Mouse (Mus musculus): Measurements from ENCODE around the gene Tulp3.
A peak's percentile ranks its signal among the peaks of the same experiment; 100 is the strongest.

Gene Tulp3

GRCm38 (mm10) chr6:128295876-128296749 is 59.5 kb downstream of the Tulp3 start:
- DNase-seq = peak; percentile 92

- no peak for DNase-seq
These were observed 64.4 kb downstream of the Tulp3 start for GRCm38 (mm10) chr6:128291284-128291683.

- DNase-seq = no peak
These were observed 67.0 kb downstream of the Tulp3 start for GRCm38 (mm10) chr6:128288681-128289080.

- no peak for DNase-seq
These were observed 69.7 kb downstream of the Tulp3 start for GRCm38 (mm10) chr6:128285792-128286430.

GRCm38 (mm10) chr6:128282126-128282525 is 73.5 kb downstream of the Tulp3 start:
- no peak for DNase-seq

GRCm38 (mm10) chr6:128280472-128281145 is 75.0 kb downstream of the Tulp3 start:
- no peak for DNase-seq

GRCm38 (mm10) chr6:128279608-128280007 is 76.0 kb downstream of the Tulp3 start:
- no peak for DNase-seq

GRCm38 (mm10) chr6:128279099-128279498 is 76.6 kb downstream of the Tulp3 start:
- DNase-seq = no peak

GRCm38 (mm10) chr6:128277132-128278085 is 78.2 kb downstream of the Tulp3 start:
- DNase-seq = no peak

GRCm38 (mm10) chr6:128276349-128276748 is 79.3 kb downstream of the Tulp3 start:
- no peak for DNase-seq

- DNase-seq = no peak
These were observed 80.1 kb downstream of the Tulp3 start for GRCm38 (mm10) chr6:128275506-128276064.

GRCm38 (mm10) chr6:128273507-128273906 is 82.1 kb downstream of the Tulp3 start:
- no peak for DNase-seq

- DNase-seq = peak; percentile 36
These were observed 82.9 kb downstream of the Tulp3 start for GRCm38 (mm10) chr6:128272754-128273153.
